Mouse (Mus musculus): ENCODE measurements around the gene Slc7a8. TPM values are rescaled to one million over a fixed set of nuclear protein-coding genes. Genes with fewer than 3 reads are reported as not detected.
A peak's percentile ranks its signal among the peaks of the same experiment; 100 is the strongest.

Gene Slc7a8
- polyA plus RNA-seq, 1 experiment: 174 TPM

- peak overlapping the region; percentile 65 for H3K27ac ChIP-seq (ENCODE audit: insufficient read depth, low read depth, low read length)
- peaks cover 14% of the 10 kb centered on the region for H3K36me3 ChIP-seq (ENCODE audit: control insufficient read depth, insufficient read depth, low read length)
- WGBS: 37% methylated on average over 6 of the region's 6 CpGs
- H3K4me1 ChIP-seq (ENCODE audit: control insufficient read depth, insufficient read depth, insufficient read length, low read length): peaks cover 41% of the 10 kb centered on the region
- no peak for TF ChIP-seq POLR2A (IDR thresholded peaks at IDR 0.05; ENCODE audit: low read depth, low read length)
- no peak for TF ChIP-seq CTCF (IDR thresholded peaks at IDR 0.05; ENCODE audit: extremely low read depth, insufficient read length, insufficient replicate concordance, low read depth, low read length)
- no peaks in the 10 kb centered on the region for H3K27me3 ChIP-seq (ENCODE audit: control insufficient read depth, insufficient read depth, low read length)
- no peak overlapping the region for H3K4me3 ChIP-seq (ENCODE audit: low read depth, low read length)
Observed at GRCm38 (mm10) chr14:54741721-54742120, 40.0 kb downstream of the Slc7a8 start.

DNA sequence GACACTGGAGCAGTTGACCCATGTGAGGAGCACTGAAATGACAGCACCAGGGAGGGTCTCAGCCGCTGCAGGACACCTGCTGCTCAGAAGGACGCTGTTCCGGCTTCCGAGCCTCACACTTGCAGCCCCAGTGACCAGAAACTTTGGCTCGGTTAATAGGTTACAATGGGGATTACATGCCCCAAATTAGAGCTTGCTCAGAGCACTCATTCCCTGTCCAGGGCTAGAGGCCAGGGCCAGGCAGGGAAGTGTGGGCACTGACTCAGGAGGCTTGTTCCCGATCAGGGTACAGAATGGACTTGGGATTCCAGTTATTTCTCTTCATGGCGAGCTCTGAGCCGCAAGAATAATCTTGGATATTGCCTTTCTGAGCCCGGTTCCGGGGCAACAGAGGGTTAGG, 44.1 kb downstream of the Slc7a8 start:
- Histone ChIP-seq H3K4me3 (ENCODE audit: low read depth, low read length) (no peak overlapping the region), H3K27ac (ENCODE audit: insufficient read depth, low read depth, low read length) (no peak overlapping the region), H3K27me3 (ENCODE audit: control insufficient read depth, insufficient read depth, low read length) (no peaks in the 10 kb centered on the region), H3K36me3 (ENCODE audit: control insufficient read depth, insufficient read depth, low read length) (peaks cover 14% of the 10 kb centered on the region), H3K4me1 (ENCODE audit: control insufficient read depth, insufficient read depth, insufficient read length, low read length) (peaks cover 29% of the 10 kb centered on the region)
- TF ChIP-seq CTCF (IDR thresholded peaks at IDR 0.05; ENCODE audit: extremely low read depth, insufficient read length, insufficient replicate concordance, low read depth, low read length) (no peak), POLR2A (IDR thresholded peaks at IDR 0.05; ENCODE audit: low read depth, low read length) (no peak)
- WGBS: 90% methylated on average over 10 of the region's 10 CpGs

- no peaks in the 10 kb centered on the region for H3K27me3 ChIP-seq (ENCODE audit: control insufficient read depth, insufficient read depth, low read length)
- WGBS: 82% methylated on average over 14 of the region's 14 CpGs
- H3K36me3 ChIP-seq (ENCODE audit: control insufficient read depth, insufficient read depth, low read length): peaks cover 18% of the 10 kb centered on the region
- H3K27ac ChIP-seq (ENCODE audit: insufficient read depth, low read depth, low read length): no peak overlapping the region
- H3K4me1 ChIP-seq (ENCODE audit: control insufficient read depth, insufficient read depth, insufficient read length, low read length): peaks cover 25% of the 10 kb centered on the region
- H3K4me3 ChIP-seq (ENCODE audit: low read depth, low read length): no peak overlapping the region
- no peak for TF ChIP-seq POLR2A (IDR thresholded peaks at IDR 0.05; ENCODE audit: low read depth, low read length)
- TF ChIP-seq CTCF (IDR thresholded peaks at IDR 0.05; ENCODE audit: extremely low read depth, insufficient read length, insufficient replicate concordance, low read depth, low read length): no peak
Observed at GRCm38 (mm10) chr14:54736555-54737552, 44.9 kb downstream of the Slc7a8 start.

DNA sequence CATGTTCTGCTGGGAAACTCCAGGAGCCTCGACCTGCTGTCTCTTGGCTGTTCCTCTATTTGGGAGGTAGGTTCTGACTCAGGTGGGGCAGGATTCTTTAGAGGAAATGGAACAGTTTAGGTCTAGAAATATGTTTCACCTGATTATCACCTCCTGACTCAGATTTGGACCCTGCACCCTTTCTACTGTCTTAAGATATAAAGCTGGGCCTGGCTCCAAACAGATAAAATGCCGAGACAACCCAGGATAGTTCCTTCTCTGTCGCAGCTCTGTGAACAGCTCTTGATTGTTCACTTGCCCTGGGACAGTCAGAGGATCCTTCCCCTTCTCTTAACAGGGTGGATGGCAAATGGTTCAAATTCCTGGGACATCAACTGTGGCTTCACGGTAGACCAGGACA, 46.5 kb downstream of the Slc7a8 start:
- Histone ChIP-seq H3K36me3 (ENCODE audit: control insufficient read depth, insufficient read depth, low read length) (peaks cover 27% of the 10 kb centered on the region), H3K27ac (ENCODE audit: insufficient read depth, low read depth, low read length) (peak overlapping the region; percentile 89), H3K4me1 (ENCODE audit: control insufficient read depth, insufficient read depth, insufficient read length, low read length) (peaks cover 19% of the 10 kb centered on the region), H3K27me3 (ENCODE audit: control insufficient read depth, insufficient read depth, low read length) (no peaks in the 10 kb centered on the region), H3K4me3 (ENCODE audit: low read depth, low read length) (peak overlapping the region; percentile 9; the same call in 1 of the 2 replicates)
- WGBS: 23% methylated on average over 4 of the region's 4 CpGs
- TF ChIP-seq CTCF (IDR thresholded peaks at IDR 0.05; ENCODE audit: extremely low read depth, insufficient read length, insufficient replicate concordance, low read depth, low read length) (no peak), POLR2A (IDR thresholded peaks at IDR 0.05; ENCODE audit: low read depth, low read length) (no peak)

GRCm38 (mm10) chr14:54734004-54734403, 47.7 kb downstream of the Slc7a8 start:
- peak overlapping the region; percentile 20; the same call in 1 of the 2 replicates for H3K27ac ChIP-seq (ENCODE audit: insufficient read depth, low read depth, low read length)
- WGBS: 59% methylated on average over 4 of the region's 4 CpGs
- H3K27me3 ChIP-seq (ENCODE audit: control insufficient read depth, insufficient read depth, low read length): no peaks in the 10 kb centered on the region
- no peak overlapping the region for H3K4me3 ChIP-seq (ENCODE audit: low read depth, low read length)
- peaks cover 30% of the 10 kb centered on the region for H3K36me3 ChIP-seq (ENCODE audit: control insufficient read depth, insufficient read depth, low read length)
- no peak for TF ChIP-seq CTCF (IDR thresholded peaks at IDR 0.05; ENCODE audit: extremely low read depth, insufficient read length, insufficient replicate concordance, low read depth, low read length)
- no peak for TF ChIP-seq POLR2A (IDR thresholded peaks at IDR 0.05; ENCODE audit: low read depth, low read length)
- H3K4me1 ChIP-seq (ENCODE audit: control insufficient read depth, insufficient read depth, insufficient read length, low read length): peaks cover 19% of the 10 kb centered on the region

DNA sequence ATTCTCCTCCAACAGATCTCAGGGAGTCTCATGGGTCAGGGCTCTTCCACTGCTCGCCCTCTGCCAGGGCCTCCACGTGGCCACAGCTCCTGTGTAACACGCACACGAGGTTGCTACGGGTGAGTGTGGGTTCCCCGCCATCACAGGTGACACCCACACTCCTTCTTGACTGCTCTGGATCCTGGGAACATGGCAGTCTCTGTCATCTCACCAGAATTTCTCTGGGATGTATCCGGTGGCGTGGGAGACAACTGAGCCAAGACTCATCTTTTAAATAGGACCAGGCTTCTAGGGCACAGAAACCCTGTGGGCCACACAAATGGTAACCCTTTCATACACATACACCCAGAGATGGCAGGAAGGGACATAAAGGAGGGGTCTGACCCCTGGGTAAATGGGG, 49.5 kb downstream of the Slc7a8 start:
- Histone ChIP-seq H3K4me3 (ENCODE audit: low read depth, low read length) (no peak overlapping the region), H3K27ac (ENCODE audit: insufficient read depth, low read depth, low read length) (no peak overlapping the region), H3K27me3 (ENCODE audit: control insufficient read depth, insufficient read depth, low read length) (no peaks in the 10 kb centered on the region), H3K36me3 (ENCODE audit: control insufficient read depth, insufficient read depth, low read length) (peaks cover 36% of the 10 kb centered on the region), H3K4me1 (ENCODE audit: control insufficient read depth, insufficient read depth, insufficient read length, low read length) (peaks cover 15% of the 10 kb centered on the region; the same call in 1 of the 2 replicates)
- WGBS: 93% methylated on average over 8 of the region's 8 CpGs
- TF ChIP-seq POLR2A (IDR thresholded peaks at IDR 0.05; ENCODE audit: low read depth, low read length): no peak

DNA sequence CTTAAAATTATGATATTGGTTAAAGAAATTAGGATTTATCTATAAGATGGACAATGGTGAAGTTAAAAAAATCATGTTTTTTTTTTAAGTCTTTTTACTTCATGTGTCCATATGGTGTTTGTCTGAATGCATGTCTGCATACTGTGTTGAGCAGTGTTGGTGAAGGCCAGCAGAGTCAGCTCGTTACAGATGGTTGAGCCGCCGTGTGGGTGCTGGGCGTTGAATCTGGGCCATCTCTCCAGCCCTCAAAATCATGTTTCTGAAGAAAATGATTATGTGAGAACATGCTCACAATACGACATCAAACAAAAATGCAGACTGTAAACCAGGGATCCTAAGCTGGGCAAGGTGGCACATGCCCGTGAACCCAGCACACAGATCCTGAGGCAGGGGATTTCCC, 51.4 kb downstream of the Slc7a8 start:
- 93% methylated on average over 6 of the region's 6 CpGs for WGBS
- Histone ChIP-seq H3K27ac (ENCODE audit: insufficient read depth, low read depth, low read length) (no peak overlapping the region), H3K4me3 (ENCODE audit: low read depth, low read length) (no peak overlapping the region), H3K4me1 (ENCODE audit: control insufficient read depth, insufficient read depth, insufficient read length, low read length) (peaks cover 8% of the 10 kb centered on the region; the same call in 1 of the 2 replicates), H3K36me3 (ENCODE audit: control insufficient read depth, insufficient read depth, low read length) (peaks cover 46% of the 10 kb centered on the region), H3K27me3 (ENCODE audit: control insufficient read depth, insufficient read depth, low read length) (no peaks in the 10 kb centered on the region)
- no peak for TF ChIP-seq CTCF (IDR thresholded peaks at IDR 0.05; ENCODE audit: extremely low read depth, insufficient read length, insufficient replicate concordance, low read depth, low read length)
- TF ChIP-seq POLR2A (IDR thresholded peaks at IDR 0.05; ENCODE audit: low read depth, low read length): no peak
